Mouse (Mus musculus) bone marrow macrophage, adult 2 months (primary cell): ENCODE results near the gene Fmnl3.

Source experiments
- CTCF ChIP-seq: IDR thresholded peaks from 2 replicates; pipeline ENCODE4 v1.5.1; 2012; ENCODE audit warnings: low read depth, mild to moderate bottlenecking, low read length, moderate library complexity
- POLR2A ChIP-seq: IDR thresholded peaks from 2 replicates; pipeline ENCODE4 v1.6.1; 2012; ENCODE audit warnings: mild to moderate bottlenecking, low read depth, low read length, borderline replicate concordance

GRCm38 (mm10) chr15:99417692-99418271 is 47.5 kb upstream of the Fmnl3 start:
- TF ChIP-seq CTCF = no peak
- TF ChIP-seq POLR2A = no peak
